Mouse (Mus musculus): ENCODE results near the gene Entpd4b.
"Not testable (repeated sequence)": the region's sequence is repeated elsewhere in the genome, so short reads cannot be mapped to it uniquely, and the experiment has no call there.

Entpd4b gene

DNA sequence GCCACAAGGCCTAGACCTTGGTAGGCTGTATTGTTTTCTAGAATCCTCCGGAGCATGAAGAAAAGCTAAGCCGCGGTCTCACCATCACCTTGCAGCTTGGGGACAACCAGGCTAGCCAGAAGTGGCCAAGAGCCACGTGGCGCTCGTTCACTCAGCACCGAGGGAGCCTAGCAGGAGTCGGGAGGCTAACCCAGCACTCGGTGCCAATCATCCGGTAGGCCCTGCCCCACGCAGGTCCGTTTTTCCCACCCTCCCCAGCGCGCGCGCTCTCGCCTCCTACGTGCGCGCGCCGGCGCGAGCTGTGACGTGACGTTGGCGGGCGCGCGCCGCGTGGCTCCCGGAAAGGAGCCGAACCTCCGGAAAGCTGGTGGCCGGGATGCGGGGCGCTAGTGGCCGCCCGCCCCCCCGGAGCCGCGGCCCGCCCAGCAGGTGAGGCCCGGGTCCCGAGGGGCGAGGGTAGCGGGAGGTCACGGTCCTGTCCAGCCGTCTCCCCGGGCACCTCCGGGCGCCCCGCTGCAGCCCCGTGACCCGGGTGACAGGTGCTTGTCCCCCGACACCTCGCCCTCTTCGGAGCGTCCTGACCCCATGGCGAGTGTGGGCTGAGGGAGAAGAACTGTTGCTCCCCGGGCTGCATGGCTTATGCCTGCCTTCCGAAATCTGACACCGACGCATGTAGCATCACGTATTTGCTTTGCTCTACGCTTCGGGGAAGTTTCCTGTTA is at the start of gene Entpd4b:
Entpd4b (plus strand) TSS at position 315 of the 722 bp plus-strand sequence.
- DNase-seq (ENCODE audit: low spot score in 2 of 2), result not testable (repeated sequence)

DNA sequence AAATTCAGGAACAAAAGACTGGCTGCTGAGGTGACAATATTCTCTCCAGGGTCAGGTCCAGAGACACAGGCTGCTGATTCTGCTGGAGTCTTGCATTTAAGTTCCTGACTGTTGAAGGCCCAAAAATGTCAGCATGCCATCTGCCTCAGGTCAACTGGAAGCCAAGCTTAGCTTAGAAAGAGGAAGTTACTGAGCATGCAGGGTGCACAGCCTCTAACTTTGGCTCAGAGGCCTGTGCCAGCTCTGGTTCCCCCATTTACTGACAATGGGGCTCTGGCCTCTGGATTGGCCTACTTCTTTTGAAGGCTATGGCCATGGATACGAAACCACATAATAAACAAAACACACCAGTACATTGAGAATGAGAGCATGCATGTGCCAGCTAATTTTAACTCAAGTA is 48.2 kb upstream of the Entpd4b start:
- DNase-seq (ENCODE audit: low spot score in 2 of 2), result not testable (repeated sequence)

DNA sequence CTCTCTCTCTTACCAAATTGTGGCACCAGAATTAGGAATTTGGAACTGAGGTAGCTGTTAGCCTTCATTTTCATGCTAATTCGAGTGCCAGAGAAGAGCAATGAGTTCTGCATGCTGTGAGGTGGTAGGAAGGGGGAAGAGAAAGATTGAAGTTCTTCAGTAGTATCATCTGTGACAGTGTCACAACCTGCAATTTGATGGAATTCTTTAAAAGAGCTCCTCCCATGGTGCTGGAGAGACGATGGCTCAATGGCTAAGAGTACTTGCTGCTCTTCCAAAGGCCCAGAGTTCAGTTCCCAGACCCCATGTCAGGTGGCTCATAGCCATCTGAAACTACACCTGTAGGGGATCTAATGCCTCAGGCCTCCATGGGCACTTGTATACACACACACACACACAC is 42.8 kb upstream of the Entpd4b start, which contains the start of gene Gm27179:
Gm27179 (minus strand) TSS at position 101 of the 400 bp plus-strand sequence.
- DNase-seq (ENCODE audit: low spot score in 2 of 2), result not testable (repeated sequence)

DNA sequence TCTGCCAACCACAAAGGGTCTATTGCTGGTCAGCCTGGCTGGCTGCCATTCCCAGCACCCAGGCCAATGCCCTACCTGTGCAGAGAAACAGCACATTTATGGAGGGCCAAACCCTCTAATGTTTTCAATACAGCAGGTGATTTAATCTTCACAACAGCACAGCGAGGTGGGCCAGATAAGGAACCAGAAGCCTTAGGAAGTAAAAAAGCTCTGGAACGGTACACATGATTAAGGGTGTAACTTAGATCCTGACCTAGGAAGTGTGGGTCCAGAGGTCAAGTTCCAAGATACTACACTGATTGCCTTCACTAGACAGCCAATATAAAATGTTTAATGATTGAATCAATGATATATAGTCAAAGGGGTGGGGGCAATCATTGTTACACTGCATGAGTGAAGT is 34.4 kb upstream of the Entpd4b start:
- not testable (repeated sequence) for DNase-seq (ENCODE audit: low spot score in 2 of 2)

DNA sequence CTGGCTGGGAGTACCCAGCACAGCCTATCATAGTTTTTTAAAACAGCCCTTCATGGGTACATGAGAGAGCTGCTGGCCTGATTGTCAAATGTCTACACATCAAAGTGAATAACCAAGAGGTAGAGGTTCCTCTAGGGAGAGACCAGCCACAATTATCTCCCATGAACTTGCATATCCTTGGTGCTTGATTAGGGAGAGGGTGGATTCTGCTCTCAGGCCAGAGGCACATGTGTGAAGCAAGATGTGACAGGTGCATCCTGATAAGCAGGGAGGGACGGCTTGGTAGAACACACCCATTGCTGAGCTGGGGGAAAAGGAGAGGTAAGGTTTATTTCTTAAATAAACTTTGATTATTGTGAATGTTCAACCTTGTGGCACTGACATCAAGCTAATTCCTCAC is 32.2 kb upstream of the Entpd4b start:
- DNase-seq (ENCODE audit: low spot score in 2 of 2), result not testable (repeated sequence)

DNA sequence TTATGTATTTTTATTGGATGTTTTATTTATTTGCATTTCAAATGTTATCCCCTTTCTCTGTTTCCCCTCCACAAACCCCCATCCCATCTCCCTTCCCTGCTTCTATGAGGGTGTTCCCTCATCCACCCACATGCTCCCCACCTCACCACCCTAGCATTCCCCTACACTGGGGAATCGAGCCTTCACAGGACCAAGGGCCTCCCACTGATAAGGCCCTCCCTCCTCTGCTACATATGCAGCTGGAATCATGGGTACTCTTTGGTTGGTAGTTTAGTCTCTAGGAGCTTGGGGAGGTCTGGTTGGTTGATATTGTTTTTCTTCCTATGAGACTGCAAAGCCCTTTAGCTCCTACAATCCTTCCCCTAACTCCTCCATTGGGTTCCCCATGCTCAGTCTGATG is 29.0 kb upstream of the Entpd4b start:
- DNase-seq (ENCODE audit: low spot score in 2 of 2), result not testable (repeated sequence)

DNA sequence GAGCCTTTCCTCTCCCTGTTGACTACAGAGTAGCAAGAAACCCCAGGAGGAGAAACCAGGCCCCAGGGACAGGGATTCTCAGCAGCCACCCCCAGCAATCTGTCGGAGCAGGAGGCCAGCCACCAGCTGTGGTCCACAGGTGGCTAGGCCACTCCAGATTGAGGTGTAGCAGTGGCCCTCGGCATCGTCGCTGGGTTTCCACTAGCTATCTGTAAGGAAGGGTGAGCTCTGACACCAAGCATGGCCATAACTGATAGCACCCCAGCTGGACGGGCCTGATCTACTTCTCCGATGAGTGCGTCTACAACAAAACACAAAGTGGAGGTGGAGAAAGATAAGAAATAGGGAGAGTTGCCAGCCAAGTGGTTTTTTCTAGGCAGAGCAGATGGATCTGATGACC is 18.7 kb upstream of the Entpd4b start:
- DNase-seq (ENCODE audit: low spot score in 2 of 2), result not testable (repeated sequence)

DNA sequence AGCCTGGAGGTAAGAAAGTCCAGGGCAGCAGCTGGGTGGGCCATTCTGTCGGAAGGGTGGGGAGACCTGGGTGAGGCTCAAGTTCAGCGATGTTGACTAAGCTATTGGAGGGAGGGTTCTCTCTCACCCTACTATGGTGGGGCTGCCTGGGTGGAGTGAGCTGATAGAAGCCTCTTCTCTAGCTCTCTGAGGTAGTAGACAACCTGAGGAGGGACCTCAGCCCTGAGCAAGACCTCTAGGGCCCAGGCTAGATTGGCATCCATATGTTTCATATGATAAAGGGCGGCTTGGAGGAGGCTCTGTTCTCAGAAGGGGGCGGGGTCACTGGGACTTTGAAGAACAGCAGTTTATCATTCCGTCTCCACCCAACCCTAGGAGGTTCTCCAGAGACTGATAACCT is 15.1 kb upstream of the Entpd4b start:
- DNase-seq (ENCODE audit: low spot score in 2 of 2), result not testable (repeated sequence)

DNA sequence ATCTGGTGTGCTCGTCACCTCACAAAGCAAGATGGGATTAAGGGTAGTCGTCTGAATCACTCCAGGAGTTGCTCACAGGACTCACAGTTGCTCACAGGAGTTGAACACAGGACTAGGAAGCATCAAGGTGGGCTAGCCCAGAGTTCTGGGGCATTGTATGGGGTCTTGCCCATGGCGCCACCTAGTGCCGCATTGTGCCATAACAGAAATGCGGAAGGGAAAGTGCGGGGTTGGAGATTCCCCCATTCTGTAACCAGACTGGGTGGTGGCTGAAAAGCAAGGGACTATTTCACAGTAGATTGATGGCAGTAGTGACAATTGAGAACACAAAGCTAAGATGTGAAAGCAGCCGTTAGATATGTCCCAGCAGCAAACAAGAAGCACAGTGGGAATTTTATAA is 12.5 kb upstream of the Entpd4b start:
- DNase-seq (ENCODE audit: low spot score in 2 of 2), result not testable (repeated sequence)

DNA sequence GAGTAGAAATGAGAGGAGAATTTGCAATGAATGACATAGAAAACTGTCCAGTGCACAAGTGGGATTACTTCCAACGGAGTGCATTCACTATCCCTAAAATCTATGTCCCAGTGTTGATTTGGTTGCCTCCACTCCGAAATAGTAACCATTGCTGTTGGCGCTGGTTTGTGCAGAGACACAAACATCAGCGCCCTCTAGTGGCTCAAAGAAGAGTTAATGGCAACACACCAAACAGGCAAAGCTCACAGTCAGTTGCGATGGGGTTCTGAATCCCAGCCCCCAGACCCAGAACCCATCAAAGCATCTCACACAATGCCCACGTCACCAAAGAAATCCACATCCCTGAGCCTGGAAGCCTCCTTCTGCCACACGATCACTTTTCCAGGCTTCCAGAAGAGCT is 11.2 kb upstream of the Entpd4b start:
- not testable (repeated sequence) for DNase-seq (ENCODE audit: low spot score in 2 of 2)

DNA sequence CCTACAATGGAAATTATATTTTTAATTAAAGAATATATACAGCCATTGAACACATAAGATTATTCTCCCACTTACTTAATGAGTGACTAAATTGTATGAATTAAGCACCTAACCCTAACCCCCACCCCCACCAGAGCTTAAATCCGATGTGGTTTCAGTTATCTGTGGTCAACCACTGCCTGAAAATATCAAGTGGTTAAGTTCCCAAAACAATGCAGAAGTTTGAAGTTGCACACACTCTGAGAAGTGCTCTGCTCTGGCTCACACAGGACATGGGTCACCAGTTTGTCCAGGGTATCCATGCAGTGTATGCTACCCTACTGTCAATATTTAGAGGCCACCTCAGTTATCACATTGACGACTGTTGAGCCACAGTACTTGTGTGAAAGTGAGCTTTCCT is 10.2 kb upstream of the Entpd4b start:
- DNase-seq (ENCODE audit: low spot score in 2 of 2), result not testable (repeated sequence)

DNA sequence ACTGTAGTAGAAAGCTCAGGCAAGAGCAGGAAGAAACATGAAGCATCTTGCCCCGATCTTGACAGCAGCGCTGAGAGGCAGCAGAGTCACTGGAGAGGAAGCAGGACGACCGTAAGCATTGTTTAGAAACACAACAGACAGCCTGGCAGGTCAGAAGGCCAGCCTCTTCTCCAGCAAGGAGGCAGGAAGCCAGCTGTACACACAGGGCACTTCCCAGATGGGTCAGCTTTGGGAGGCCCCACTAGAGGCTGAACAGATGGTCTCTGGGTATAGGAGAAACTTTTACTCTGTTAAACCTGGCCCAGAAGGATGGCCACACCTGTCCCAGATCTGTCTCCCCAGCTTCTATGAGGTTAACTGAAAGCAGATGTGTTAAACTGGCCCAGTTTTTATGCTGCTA is 7.9 kb upstream of the Entpd4b start:
- not testable (repeated sequence) for DNase-seq (ENCODE audit: low spot score in 2 of 2)

DNA sequence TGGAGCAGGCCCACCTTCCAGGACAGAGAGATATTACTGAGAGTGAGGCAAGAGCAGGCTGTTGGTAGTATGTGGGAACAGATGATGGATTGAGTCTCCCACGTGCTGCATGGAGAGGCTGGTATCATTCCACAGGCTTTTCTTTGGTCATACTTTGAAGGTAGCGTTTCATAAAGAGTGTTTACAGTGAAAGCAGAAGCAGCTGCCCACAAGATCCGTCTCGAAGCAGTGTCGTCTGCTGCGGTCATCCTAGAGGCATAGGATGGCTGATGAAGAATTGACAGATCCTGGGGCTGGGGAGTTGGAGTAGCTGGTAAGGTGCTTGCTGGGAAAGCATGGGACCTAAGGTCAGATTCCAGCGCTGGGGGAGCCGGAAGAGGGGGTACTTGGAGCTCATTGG is 1.6 kb downstream of the Entpd4b start:
- DNase-seq (ENCODE audit: low spot score in 2 of 2), result not testable (repeated sequence)

DNA sequence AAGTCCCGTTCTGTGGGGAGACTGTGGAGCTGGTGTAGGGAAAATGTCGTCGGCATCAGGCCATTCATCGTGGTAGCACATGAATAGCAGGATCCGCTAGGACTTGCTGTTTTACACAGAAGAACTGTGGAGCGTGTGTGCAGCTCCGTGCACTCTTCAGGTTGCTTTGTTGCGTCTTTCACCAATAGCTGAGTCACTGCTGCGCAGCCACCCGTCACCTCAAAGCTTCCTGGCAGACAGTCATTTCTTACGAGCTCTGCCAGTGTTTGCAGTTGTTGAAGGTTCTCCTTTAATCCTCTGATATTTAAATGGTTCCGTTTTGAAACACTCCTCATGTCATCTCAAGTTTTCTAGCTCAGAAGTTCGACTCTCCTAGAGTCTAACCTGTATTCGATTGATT is 2.3 kb downstream of the Entpd4b start:
- not testable (repeated sequence) for DNase-seq (ENCODE audit: low spot score in 2 of 2)

Measured in natural killer cell, adult 2 months (primary cell).